Mouse (Mus musculus): ENCODE results near the gene Dhx58. TPM values are rescaled to one million over a fixed set of nuclear protein-coding genes. Genes with fewer than 3 reads are reported as not detected.

Gene Dhx58
- polyA plus RNA-seq, 1 experiment from 2014 or later: 3.9 TPM

- peak within 1 kb of the TSS; percentile 66 for H3K27ac ChIP-seq (ENCODE audit: low read depth)
- ATAC-seq (peak; percentile 53), DNase-seq (peak; percentile 82)
- H3K27me3 ChIP-seq (ENCODE audit: insufficient read depth, low read length): no peaks in the 10 kb centered on the region
- no peak for TF ChIP-seq CTCF (IDR thresholded peaks at IDR 0.05; ENCODE audit: low read depth)
- 0 out of 2 replicates have a peak, but pooled peaks have one; percentile 25 for TF ChIP-seq EP300 (IDR thresholded peaks at IDR 0.05; ENCODE audit: low read depth)
- H3K4me3 ChIP-seq (ENCODE audit: low read depth, low read length): peak within 1 kb of the TSS; percentile 40
- H3K9ac ChIP-seq (replicated peaks): peak within 1 kb of the TSS; percentile 62
- H3K9me3 ChIP-seq (ENCODE audit: low read length): no peaks in the 10 kb centered on the region
- peak within 1 kb of the TSS; percentile 84 for H3K4me2 ChIP-seq (ENCODE audit: low read depth, low read length)
- H3K36me3 ChIP-seq (replicated peaks; ENCODE audit: insufficient read depth, low read length): peaks cover 46% of the 10 kb centered on the region
- WGBS (ENCODE audit: insufficient replicate concordance): 4% methylated on average over 38 of the region's 38 CpGs
- H3K4me1 ChIP-seq (ENCODE audit: insufficient read depth): peaks cover 28% of the 10 kb centered on the region
Observed at GRCm38 (mm10) chr11:100713735-100714533, 9.9 kb upstream of the Dhx58 start, which contains the start of gene Hspb9. Gene Hspb9, plus strand, starts transcription at chr11:100713850.

- no peak for ATAC-seq
- WGBS (ENCODE audit: insufficient replicate concordance): 57% methylated on average over 4 of the region's 4 CpGs
Observed at GRCm38 (mm10) chr11:100713174-100713573, 9.1 kb upstream of the Dhx58 start.

GRCm38 (mm10) chr11:100711783-100712615 is 7.9 kb upstream of the Dhx58 start, which contains the start of gene Kat2a:
Gene Kat2a, minus strand, starts transcription at chr11:100712465.
- H3K4me2 ChIP-seq (ENCODE audit: low read depth, low read length): peak within 1 kb of the TSS; percentile 99
- ATAC-seq: peak; percentile 78
- peak within 1 kb of the TSS; percentile 69 for H3K27ac ChIP-seq (ENCODE audit: low read depth)
- H3K4me3 ChIP-seq (ENCODE audit: low read depth, low read length): peak within 1 kb of the TSS; percentile 95
- H3K9me3 ChIP-seq (ENCODE audit: low read length): no peaks in the 10 kb centered on the region
- 1% methylated on average over 37 of the region's 48 CpGs for WGBS (ENCODE audit: insufficient replicate concordance)
- H3K27me3 ChIP-seq (ENCODE audit: insufficient read depth, low read length): no peaks in the 10 kb centered on the region
- peaks cover 35% of the 10 kb centered on the region for H3K36me3 ChIP-seq (replicated peaks; ENCODE audit: insufficient read depth, low read length)
- peaks cover 28% of the 10 kb centered on the region for H3K4me1 ChIP-seq (ENCODE audit: insufficient read depth)
- TF ChIP-seq EP300 (IDR thresholded peaks at IDR 0.05; ENCODE audit: low read depth): no peak
- no peak for TF ChIP-seq CTCF (IDR thresholded peaks at IDR 0.05; ENCODE audit: low read depth)
- H3K9ac ChIP-seq (replicated peaks): peak within 1 kb of the TSS; percentile 91
- DNase-seq: peak; percentile 84

More at GRCm38 (mm10) chr11:100713174-100713573, 9.1 kb upstream of the Dhx58 start:
- peak overlapping the region; percentile 66 for H3K27ac ChIP-seq (ENCODE audit: low read depth)
- TF ChIP-seq EP300 (IDR thresholded peaks at IDR 0.05; ENCODE audit: low read depth): no peak
- TF ChIP-seq CTCF (IDR thresholded peaks at IDR 0.05; ENCODE audit: low read depth): no peak
- peaks cover 28% of the 10 kb centered on the region for H3K4me1 ChIP-seq (ENCODE audit: insufficient read depth)
- H3K9ac ChIP-seq (replicated peaks): peak overlapping the region; percentile 62
- no peaks in the 10 kb centered on the region for H3K9me3 ChIP-seq (ENCODE audit: low read length)
- peak overlapping the region; percentile 84 for H3K4me2 ChIP-seq (ENCODE audit: low read depth, low read length)
- no peaks in the 10 kb centered on the region for H3K27me3 ChIP-seq (ENCODE audit: insufficient read depth, low read length)
- peak overlapping the region; percentile 40; the same call in 1 of the 2 replicates for H3K4me3 ChIP-seq (ENCODE audit: low read depth, low read length)
- peaks cover 46% of the 10 kb centered on the region for H3K36me3 ChIP-seq (replicated peaks; ENCODE audit: insufficient read depth, low read length)
- DNase-seq: no peak

- WGBS (ENCODE audit: insufficient replicate concordance): 73% methylated on average over 4 of the region's 4 CpGs
- peaks cover 28% of the 10 kb centered on the region for H3K4me1 ChIP-seq (ENCODE audit: insufficient read depth)
- no peak overlapping the region for H3K27ac ChIP-seq (ENCODE audit: low read depth)
- H3K36me3 ChIP-seq (replicated peaks; ENCODE audit: insufficient read depth, low read length): peaks cover 35% of the 10 kb centered on the region
- H3K4me2 ChIP-seq (ENCODE audit: low read depth, low read length): no peak overlapping the region
- no peak for TF ChIP-seq CTCF (IDR thresholded peaks at IDR 0.05; ENCODE audit: low read depth)
- TF ChIP-seq EP300 (IDR thresholded peaks at IDR 0.05; ENCODE audit: low read depth): no peak
- DNase-seq (no peak), ATAC-seq (no peak)
- no peaks in the 10 kb centered on the region for H3K9me3 ChIP-seq (ENCODE audit: low read length)
- no peaks in the 10 kb centered on the region for H3K27me3 ChIP-seq (ENCODE audit: insufficient read depth, low read length)
- H3K4me3 ChIP-seq (ENCODE audit: low read depth, low read length): no peak overlapping the region
- no peak overlapping the region for H3K9ac ChIP-seq (replicated peaks)
Observed at GRCm38 (mm10) chr11:100710977-100711376, 6.9 kb upstream of the Dhx58 start.

- DNase-seq: no peak
- no peak for ATAC-seq
- Histone ChIP-seq H3K4me1 (ENCODE audit: insufficient read depth) (peaks cover 28% of the 10 kb centered on the region), H3K27ac (ENCODE audit: low read depth) (no peak overlapping the region), H3K9ac (replicated peaks) (no peak overlapping the region), H3K27me3 (ENCODE audit: insufficient read depth, low read length) (no peaks in the 10 kb centered on the region), H3K36me3 (replicated peaks; ENCODE audit: insufficient read depth, low read length) (peaks cover 35% of the 10 kb centered on the region), H3K9me3 (ENCODE audit: low read length) (no peaks in the 10 kb centered on the region), H3K4me3 (ENCODE audit: low read depth, low read length) (no peak overlapping the region), H3K4me2 (ENCODE audit: low read depth, low read length) (no peak overlapping the region)
- 89% methylated on average over 15 of the region's 15 CpGs for WGBS (ENCODE audit: insufficient replicate concordance)
- TF ChIP-seq EP300 (IDR thresholded peaks at IDR 0.05; ENCODE audit: low read depth) (no peak), CTCF (IDR thresholded peaks at IDR 0.05; ENCODE audit: low read depth) (no peak)
Observed at GRCm38 (mm10) chr11:100710528-100710927, 6.5 kb upstream of the Dhx58 start.

All from liver, postnatal 0 days (tissue).